Mouse (Mus musculus): ENCODE measurements at regions not wholly inside any gene's neighbourhood (a gene's known extent, or its start where the extent isn't known, plus 50 kb on each side); places are given as distances from the start of the nearest gene placed in this dataset.

DNA sequence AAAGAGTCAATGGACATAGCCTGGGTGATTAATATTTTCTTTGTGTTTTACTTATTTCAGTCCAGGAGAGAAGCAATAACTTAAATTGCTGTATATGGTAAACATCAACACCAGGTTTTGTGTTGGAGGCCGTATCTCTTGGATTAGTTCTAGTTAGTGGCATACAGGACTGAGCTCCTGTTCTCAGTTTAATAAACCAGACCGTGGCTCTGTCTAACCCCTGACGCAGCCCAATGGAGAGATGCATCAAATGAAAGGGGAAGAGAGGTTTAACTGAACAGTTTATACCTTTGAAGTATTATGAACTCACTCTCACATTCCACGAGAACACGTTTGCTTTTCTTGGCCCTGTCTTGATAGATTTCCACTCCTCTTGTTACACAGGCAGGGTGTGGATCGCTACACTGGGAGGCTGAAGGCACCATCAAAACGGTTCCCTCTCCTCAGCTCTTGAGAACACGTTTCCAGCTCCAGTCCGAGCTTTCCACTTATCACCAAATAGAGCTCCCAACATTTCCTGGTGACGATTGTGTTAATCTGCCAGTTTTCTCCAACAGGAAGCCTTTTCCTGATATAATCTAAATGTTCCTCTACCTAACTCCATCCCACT lies 54.0 kb upstream of the Cerkl start:
- in situ Hi-C loops (cut with MboI, MseI), result loop anchor here (5.0 kb wide), 1 partner anchor 137 kb away; no protein-coding TSS in a partner anchor

DNA sequence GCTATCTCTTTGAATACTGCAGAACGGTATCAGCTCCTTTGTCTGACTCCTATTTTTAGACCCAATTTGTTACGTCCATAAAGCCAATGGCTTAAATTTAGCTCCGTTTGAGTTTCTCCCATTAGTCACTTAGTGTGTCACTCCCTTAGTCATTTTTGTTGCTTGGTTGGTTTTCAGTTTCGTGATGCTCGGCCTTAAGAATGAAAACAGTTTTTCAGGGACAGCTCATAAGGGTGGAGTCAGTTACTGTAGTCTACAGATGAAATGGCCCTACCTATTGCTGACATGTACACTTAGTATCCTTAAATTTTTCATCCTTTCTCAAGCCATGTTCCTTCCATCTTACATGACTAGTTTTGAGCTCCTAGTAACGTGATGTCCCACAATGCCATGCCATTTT lies 54.5 kb upstream of the Cerkl start:
- in situ Hi-C loops (cut with MboI, MseI), result loop anchor here (5.0 kb wide), 1 partner anchor 136 kb away; no protein-coding TSS in a partner anchor

DNA sequence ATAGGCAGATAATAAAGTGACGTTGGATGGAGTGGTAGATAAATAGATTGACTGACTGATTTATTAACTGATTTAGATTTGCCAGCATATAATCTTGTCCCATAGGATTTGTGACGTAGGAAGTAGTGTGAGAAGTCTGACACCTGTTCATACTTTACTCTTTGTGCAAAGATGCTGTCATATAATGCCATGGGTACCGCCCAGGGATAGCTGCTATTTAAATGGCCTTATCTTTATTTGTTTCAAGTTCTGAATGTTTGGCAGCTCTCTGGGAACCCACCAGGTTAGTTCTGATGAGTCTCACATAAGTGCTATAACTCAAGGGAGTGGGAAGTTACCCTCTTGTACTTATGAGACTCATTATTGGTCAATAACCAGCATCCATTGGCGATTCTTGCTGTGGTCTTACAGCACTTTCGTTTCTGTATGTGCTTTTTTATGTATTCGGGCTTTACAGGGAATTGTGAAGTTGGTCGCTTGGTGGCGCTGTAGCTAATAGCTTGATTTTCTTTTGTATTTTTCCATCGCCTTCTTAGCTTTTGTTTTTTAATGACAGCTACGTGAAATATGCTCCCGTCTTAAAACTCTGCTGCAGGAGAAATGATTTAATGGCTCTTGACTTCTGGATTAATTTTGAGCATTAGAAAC lies 55.2 kb upstream of the Cerkl start:
- in situ Hi-C loops (cut with MboI, MseI), result loop anchor here (5.0 kb wide), 1 partner anchor 136 kb away; no protein-coding TSS in a partner anchor

DNA sequence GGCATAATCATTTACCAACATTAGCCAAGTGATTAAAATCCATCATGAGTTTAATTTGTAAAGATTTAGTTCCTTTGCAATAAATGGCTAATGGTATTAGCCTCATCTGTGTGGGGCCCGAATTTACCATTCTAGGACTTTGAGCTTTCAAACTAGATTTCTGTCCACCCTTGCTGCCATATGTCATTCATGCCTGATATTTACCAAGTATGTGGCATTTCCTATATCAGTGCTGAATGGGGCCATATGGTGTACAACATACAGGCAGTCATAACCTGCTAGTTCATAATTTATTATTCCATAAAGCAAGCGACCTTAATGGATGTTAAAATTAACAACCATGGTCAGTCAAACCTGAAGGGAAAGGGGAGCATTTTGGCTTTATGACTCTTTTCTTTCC lies 55.8 kb upstream of the Cerkl start:
- in situ Hi-C loops (cut with MboI, MseI), result loop anchor here (5.0 kb wide), 1 partner anchor 135 kb away; no protein-coding TSS in a partner anchor

DNA sequence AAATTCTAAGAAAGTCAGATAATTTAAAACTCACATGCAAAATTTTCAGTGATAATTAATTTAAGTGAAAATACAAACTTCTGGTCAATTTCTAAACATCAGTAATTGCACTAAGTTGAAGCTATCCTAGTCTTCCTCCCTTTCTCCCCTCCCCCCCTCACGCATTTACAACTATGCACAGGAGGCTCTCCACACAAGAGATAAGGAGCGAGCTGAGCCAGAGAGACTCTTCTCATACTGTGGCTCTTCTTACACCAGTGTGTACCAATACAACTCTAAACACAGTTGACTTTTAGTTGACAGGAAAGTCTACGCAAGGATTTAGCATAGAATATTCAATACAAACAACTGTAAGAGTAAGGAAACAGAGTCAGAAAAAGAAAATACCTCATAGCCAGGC lies 57.1 kb upstream of the Cerkl start:
- in situ Hi-C loops (cut with MboI, MseI), result loop anchor here (5.0 kb wide), 1 partner anchor 134 kb away; no protein-coding TSS in a partner anchor

DNA sequence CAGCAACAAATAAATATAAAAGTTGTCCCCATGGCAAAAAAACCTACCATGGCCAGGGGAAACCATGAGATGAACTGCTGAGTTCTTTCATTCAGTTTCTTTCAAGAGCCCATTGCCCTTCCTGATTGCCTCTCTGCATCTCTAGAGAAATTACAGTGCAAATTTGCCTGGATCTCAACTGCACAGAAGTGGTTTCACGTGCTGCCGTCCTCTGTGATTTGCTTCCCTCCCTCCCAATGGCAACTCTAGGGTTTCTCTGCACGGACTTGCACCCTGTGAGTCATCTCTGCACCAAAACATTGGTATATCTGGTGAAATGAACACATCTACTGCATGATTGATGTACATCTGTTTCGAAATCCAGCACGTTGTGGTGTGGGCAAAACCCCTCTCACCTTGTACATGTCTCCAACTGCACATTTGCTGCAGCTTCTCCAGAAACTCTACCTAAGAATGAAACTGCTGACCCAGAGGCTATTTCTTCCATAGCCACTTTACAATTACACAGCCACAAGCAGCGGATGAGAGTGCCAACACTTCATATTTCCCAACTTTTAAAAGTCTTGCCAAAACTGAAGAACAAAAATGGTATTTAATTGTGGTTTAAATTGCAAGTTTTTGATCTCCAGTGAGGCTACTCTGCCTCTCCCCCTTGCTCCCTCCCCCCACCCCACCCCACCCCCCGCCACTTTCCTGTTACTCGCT lies 61.6 kb upstream of the Cerkl start:
- in situ Hi-C loops (cut with MboI, MseI), result no loop called here

DNA sequence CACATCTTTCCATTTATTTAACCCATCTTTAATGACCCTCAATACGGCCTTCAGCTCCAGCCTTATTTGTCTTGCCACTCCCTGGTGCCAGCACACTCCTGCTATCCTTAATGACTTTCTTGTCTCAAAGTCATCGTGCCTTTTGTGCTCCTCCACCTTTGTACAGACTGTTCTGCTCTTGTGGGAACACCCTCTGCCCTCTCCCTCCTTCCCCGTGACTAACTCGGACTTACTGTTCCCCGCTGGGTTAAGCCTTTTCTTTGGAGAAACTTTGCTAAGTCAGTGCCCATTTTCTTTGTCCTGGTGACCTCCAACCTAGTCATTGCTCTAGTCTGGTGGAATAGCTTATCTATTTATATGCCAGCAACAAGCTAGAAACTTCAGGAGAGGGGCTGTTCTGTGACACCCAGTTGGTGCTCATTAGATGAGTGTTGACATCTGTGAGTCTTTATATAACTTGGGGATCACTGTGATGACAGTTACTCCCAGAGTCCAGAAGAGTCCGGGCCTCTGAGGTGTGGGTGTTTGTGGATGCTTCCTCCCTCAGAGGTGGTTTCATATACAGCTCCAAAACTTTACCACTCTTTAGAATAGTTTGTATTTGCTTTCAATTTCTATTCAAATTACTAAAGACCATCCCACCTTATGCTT lies 63.3 kb upstream of the Cerkl start:
- in situ Hi-C loops (cut with MboI, MseI), result no loop called here

DNA sequence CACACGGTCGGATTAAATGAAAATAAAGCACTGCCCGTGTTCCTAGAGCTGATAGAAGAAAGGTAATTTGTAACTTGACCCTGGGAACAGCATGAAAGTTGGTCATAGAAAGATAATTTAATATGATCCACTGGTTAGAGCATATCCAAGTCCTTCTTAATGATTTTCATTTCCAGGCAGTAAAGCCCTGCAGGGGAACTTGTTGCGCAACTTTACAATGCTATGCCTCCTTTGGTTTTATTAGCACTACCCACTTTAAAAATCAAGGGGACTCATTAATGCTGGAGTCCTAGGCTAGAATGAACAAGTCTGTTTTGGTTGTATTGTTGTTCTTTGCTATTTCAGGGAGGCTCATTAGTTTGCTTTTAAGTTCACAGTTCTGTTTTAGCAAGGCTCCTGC lies 66.9 kb upstream of the Cerkl start:
- in situ Hi-C loops (cut with MboI, MseI), result no loop called here

DNA sequence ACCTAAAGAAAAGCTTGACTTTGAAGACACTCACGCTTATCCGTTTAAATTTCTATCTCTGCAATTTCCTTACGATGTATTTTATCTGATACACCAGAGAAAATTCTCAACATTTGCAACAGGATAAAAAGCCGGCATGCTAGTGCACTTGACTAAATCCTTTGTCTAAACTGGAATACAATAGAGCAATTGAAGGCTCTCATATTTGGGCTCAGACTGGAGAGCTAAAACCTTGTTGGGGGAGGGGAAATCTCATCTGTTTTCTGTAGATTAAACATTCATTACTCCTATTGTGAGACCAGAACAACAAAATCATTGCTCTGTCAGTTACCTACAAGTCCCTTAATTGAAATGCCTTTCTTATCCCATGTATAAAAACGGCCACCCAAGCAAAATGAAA lies 70.9 kb upstream of the Cerkl start:
- in situ Hi-C loops (cut with MboI, MseI), result loop anchor here (5.0 kb wide), 2 partner anchors 90 to 245 kb away; no protein-coding TSS in a partner anchor

DNA sequence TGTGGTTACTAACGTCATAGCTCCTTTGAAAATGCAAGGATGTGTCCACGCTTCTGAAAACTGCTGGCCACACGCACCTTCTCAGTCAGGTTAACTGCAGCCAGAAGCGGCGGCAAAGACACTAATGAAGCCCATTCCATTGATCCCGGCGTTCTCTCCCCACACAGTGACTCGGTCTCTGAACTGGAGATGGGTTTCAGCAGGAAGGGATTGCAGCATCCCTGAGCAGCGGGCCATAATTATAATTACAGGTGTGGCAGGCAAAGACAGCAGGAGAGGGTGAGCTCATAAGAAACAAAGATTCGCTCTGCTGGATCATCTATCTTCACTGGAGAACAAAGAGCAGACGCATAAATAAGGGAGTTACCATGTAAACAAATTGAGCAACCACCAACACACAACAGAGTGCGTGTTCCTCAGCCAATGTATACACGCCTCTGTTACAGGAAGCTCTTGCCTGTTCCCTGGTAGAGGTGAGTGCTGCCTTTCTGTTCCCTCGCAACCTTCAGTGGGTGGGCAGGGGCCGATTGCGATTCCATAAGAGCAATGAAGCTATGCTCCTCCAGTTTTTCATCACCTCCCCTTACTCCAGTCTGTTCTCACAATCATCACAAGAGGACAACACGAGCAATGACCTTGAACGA lies 71.9 kb upstream of the Cerkl start:
- in situ Hi-C loops (cut with MboI, MseI), result loop anchor here (5.0 kb wide), 2 partner anchors 89 to 244 kb away; no protein-coding TSS in a partner anchor

DNA sequence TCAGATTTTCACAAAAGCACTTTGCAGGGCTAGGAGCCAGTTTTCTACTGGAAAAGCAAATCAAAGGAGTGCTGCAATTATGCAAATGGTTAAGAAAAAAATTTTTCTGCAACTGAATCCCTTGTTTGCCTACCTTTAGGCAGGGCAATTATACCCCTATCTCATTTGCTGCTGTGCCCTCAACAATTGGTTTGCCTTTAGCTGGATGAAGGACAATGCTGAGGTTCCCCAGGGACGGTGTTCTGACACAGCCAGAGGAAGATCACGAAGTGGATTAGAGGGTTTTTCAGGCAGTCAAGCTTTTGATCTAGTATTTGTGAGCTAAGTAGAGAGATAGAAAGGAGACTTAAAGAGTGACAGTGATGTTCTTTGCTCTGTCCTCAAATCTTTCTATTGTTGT lies 72.6 kb upstream of the Cerkl start:
- in situ Hi-C loops (cut with MboI, MseI), result loop anchor here (5.0 kb wide), 2 partner anchors 88 to 243 kb away; no protein-coding TSS in a partner anchor

DNA sequence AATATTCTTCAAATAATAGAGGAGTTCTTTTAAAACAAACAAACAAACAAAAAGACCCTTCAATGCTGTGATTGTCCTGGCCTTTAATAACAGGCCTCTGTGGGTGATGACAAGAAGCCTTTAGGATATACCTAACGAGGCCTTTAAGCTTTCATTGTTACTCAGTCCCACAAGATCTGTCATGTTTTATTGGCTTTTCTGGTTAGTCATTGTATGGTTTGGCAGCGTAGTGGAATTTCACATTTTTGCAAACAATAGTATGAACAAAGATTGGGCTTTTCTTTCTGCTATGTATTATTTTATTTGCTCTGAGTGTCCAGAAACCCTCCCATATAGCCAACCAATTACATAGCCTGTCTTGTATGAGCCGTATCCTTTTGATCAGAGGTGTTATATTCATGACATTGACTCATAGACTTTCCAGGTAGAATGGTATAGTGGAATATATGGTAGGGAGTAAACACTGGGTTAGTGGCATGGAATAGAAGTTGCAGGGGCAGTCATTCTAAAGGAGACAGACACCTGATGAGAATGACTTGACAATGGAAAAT lies 76.1 kb upstream of the Cerkl start:
- in situ Hi-C loops (cut with MboI, MseI), result no loop called here

DNA sequence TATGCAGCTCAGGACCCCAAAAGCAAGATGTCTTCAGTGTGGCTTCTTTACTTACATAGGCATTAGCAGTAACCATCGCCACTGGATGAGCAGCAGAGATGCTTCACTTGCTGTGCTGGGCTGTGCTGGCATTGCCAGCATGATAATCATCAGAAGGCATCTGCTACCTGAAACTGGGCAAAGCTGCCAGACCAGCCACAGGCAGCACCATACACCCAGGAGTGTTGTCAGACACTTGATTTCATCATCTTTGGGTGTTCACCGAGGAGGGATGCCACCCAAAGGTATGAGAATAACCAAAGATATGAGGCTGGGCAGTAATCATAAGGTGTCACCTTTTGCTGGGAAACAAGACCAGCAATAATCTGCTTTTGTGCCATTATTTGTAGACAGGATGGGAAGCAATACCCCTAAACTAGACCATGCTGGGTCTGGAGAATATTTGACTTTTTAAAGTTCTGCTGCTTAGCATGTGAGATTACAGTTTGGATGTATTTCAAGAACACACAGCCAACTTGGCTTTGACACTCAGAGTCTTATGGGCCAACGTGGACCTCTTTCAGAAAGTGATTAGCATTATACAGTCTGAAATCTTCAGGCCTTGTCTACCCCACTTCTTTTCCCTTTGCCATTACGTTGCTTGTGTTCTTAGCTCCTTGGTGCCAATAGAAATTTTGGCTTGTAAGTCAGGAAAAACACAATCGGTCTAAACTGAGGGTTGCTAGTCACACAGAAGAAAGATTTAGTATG lies 80.7 kb upstream of the Cerkl start:
- in situ Hi-C loops (cut with MboI, MseI), result no loop called here

DNA sequence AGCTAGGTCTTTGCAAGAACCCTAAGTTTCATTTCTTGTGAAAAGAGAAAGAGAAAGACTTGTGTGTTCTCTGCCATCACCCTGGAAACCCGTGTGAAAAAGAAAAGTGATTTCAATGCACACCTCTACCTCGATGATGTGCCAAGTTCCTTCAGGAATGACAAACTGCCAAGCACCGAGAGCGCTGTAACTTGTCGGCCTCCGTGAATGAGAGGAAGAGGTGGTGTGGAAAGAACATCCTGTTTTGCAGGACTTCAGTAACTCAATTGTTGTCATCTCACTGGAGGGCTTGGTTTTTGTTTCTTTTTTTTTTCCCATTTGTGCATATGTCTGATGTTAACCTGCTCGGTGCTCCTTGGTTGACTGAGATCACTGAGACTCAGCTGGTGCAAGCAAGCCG lies 83.8 kb upstream of the Cerkl start:
- in situ Hi-C loops (cut with MboI, MseI), result no loop called here

DNA sequence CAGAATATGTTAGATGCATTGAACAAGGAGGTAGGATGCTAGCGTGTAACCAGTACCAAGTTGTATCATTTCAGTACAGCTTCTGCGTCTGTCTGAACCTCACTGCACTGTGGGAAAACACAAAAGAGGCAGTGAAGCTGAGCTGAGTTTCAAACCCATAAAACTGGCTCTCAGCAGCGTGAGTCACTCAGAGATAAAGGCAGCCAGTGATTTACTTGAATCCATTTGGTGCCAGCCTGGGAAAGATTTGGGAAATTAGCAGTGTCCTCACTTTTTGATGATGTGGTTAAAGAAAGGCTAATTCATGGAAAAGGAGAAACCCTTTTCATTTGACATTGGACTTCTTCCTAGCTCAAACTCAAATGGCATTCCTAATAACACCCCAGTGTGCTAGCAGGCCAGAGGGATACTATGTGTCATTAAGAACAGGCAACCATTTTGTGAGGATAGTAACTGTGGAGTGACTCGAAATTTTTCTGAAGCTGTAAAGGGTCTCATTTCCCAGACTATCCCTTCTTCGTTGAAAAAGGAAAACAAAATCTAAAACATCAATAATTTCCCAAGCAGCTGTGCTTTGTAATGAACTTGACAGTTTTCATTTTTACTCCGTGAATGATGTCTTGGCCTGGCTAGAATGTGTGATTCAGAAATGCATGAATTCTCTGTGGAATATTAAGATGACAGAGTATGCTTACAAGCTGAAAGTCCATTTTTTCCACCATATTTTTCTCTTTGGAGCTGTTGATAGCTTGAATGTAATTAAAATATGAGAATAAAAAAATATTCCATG lies 85.8 kb upstream of the Cerkl start:
- in situ Hi-C loops (cut with MboI, MseI), result no loop called here

DNA sequence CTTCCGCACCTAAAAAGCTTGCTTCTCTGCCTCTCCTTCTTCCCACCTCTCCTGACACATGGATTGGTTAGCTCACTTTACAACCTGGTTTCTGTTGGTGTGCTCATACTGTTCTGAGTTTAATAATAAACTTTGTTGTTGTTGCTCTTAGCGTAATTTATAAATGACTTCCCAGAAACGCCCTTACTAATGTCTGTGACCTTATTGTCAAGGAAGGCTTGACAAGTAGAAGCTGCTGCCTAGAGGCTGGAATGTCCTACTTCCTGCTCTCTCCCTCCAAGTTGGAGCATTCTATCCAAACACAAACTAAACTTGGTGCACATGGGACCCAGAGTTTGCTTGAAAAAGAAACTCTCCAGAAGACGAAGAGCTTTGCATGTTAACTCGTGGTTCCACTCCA lies 86.9 kb upstream of the Cerkl start:
- in situ Hi-C loops (cut with MboI, MseI), result no loop called here

DNA sequence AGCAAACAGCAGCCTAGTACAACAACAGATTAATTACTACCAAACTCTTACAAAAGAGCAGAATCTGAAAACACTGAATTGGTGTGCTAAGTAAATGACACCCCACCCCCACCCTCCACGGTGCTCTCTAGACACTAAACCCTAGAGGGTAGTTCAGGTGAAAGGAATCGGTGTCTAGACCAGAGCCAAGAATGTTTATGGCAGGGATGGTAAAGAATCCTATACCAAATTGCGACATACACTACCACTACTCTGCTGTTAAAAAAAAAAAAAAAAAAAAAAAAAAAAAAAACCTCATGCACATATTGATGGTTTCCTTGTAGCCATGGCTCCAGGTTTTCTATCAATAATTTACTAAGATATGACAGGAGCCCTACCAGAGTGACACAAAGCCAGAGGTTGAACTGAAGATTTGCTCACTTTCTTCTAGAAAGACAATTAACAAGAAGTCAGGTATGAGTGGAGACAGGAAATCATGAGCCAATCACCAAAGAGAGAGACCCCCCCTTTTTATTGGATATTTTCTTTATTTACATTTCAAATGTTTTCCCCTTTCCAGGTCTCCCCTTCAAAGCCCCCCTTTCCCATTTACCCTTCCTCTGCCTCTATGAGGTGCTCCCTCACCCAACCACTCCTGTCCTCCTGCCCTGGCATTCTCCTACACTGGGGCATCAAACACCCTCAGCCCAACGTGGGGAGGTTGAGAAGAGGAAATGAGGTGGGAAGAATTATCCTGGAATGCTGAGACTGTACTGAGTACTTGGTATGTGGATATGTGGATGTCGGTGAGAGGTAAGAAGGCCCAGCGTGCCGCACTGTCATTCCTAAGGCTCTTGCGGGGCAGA lies 87.6 kb upstream of the Cerkl start:
- in situ Hi-C loops (cut with MboI, MseI), result no loop called here

DNA sequence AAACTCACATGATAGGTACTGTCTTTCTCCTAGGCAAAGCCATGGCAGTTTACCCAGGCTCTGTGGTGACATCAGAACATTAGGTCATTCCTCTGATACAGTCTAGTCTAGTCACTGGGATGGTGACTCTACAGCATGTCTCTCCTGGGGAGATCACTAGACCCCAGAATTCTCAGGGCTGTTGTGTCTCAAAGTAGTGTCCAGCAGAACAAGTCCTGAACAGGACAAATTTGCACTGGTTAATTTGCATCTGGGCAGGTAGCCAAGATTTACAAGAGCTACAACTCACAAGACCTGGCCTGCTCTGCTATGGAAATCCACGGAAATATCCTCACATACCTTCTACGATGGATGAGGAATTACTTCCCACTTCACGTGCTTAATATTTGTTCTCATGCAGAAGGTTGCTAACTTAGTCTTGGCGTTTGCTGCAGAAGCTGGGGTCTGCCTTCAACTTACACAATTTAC lies 88.2 kb upstream of the Cerkl start:
- in situ Hi-C loops (cut with MboI, MseI), result no loop called here

DNA sequence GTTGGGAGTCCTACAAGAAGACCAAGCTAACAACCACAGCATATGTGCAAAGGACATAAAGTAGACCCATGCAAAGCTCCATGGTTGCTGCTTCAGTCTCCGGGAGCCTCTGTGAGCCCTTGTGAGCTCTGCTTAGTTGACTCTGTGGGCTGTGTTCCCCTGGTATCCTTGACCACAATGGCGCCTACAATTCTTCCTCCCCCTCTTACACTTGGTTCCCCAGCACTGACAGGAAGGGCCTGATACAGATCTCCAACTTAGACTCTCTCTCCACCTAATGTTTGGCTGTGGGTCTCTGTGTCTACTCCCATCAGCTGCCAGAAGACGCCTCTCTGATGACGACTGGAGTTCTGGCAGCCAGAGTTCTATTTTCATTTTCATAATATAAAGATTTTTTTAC lies 88.9 kb upstream of the Itprid2 start:
- in situ Hi-C loops (cut with MboI, MseI), result no loop called here

Measured in regulatory T cell (primary cell).